Mouse (Mus musculus) frontal cortex, adult 2 months (tissue): ENCODE data around the gene Rasa3. TPM values are rescaled to one million over a fixed set of nuclear protein-coding genes. Genes with fewer than 3 reads are reported as not detected.
A peak's percentile ranks its signal among the peaks of the same experiment; 100 is the strongest.

Experiments
- DNase-seq, 2 experiments: peaks; one replicate each; pipeline ENCODE4 v3.0.0; 2022; ENCODE audit warnings: low spot score in 1 of 2; ENCODE audit errors: extremely low spot score in 1 of 2
- polyA plus RNA-seq: library from polyadenylated mRNA; depleted of rRNA; stranded (reverse); fragments of >200 nt; gene quantifications from 2 replicates; pipeline ENCODE4 v1.2.3, GENCODE M21; 2012; rRNA removed

The Rasa3 gene
- 86.7 and 95.6 TPM in 2 replicates for polyA plus RNA-seq

GRCm38 (mm10) chr8:13677413-13677883 lies at the start of gene Rasa3:
TSS of gene Rasa3 (minus strand) at chr8:13677603.
- peak; percentile 94 to 97 for DNase-seq

- DNase-seq, result peak in 1 of 2 experiments; percentile 78
Measured at GRCm38 (mm10) chr8:13725722-13726121, 48.3 kb upstream of the Rasa3 start.

GRCm38 (mm10) chr8:13718980-13719379 lies 41.6 kb upstream of the Rasa3 start:
- no peak for DNase-seq

GRCm38 (mm10) chr8:13708514-13708913 lies 31.1 kb upstream of the Rasa3 start:
- no peak for DNase-seq

- DNase-seq, result no peak
Measured at GRCm38 (mm10) chr8:13706918-13707317, 29.5 kb upstream of the Rasa3 start.

GRCm38 (mm10) chr8:13705668-13706067 lies 28.3 kb upstream of the Rasa3 start, which contains the start of gene Cfap97d2:
TSS of gene Cfap97d2 (plus strand) at chr8:13705889.
- DNase-seq, result peak; percentile 21 to 60

- no peak for DNase-seq
Measured at GRCm38 (mm10) chr8:13704301-13704700, 26.9 kb upstream of the Rasa3 start.

GRCm38 (mm10) chr8:13703756-13704155 lies 26.4 kb upstream of the Rasa3 start:
- DNase-seq, result no peak

- no peak for DNase-seq
Measured at GRCm38 (mm10) chr8:13702755-13703154, 25.4 kb upstream of the Rasa3 start.

- no peak for DNase-seq
Measured at GRCm38 (mm10) chr8:13699323-13699949, 22.0 kb upstream of the Rasa3 start.

GRCm38 (mm10) chr8:13698281-13698680 lies 20.9 kb upstream of the Rasa3 start:
- no peak for DNase-seq

- DNase-seq, result no peak
Measured at GRCm38 (mm10) chr8:13697681-13698080, 20.3 kb upstream of the Rasa3 start.

- no peak for DNase-seq
Measured at GRCm38 (mm10) chr8:13697196-13697595, 19.8 kb upstream of the Rasa3 start.

- no peak for DNase-seq
Measured at GRCm38 (mm10) chr8:13696157-13696556, 18.8 kb upstream of the Rasa3 start.

- peak in 1 of 2 experiments; percentile 14 for DNase-seq
Measured at GRCm38 (mm10) chr8:13695203-13695867, 17.9 kb upstream of the Rasa3 start.

GRCm38 (mm10) chr8:13694735-13695134 lies 17.3 kb upstream of the Rasa3 start:
- DNase-seq, result peak in 1 of 2 experiments; percentile 23

GRCm38 (mm10) chr8:13692302-13693066 lies 15.1 kb upstream of the Rasa3 start:
- DNase-seq, result no peak

- no peak for DNase-seq
Measured at GRCm38 (mm10) chr8:13689331-13689730, 11.9 kb upstream of the Rasa3 start.

- DNase-seq, result no peak
Measured at GRCm38 (mm10) chr8:13688461-13688860, 11.1 kb upstream of the Rasa3 start.

- no peak for DNase-seq
Measured at GRCm38 (mm10) chr8:13687941-13688340, 10.5 kb upstream of the Rasa3 start.

GRCm38 (mm10) chr8:13687101-13687717 lies 9.8 kb upstream of the Rasa3 start:
- DNase-seq, result no peak
